Mouse (Mus musculus) embryonic facial prominence, embryonic 15.5 days (tissue): ENCODE data around the gene Mrpl54. TPM values are rescaled to one million over a fixed set of nuclear protein-coding genes. Genes with fewer than 3 reads are reported as not detected.

ENCODE experiments used
- ATAC-seq: fragments of 200-750 bp; cut with Nextera tagmentation; 2 replicates; pipeline ENCODE4 v1.8.0; 2017; ENCODE audit warnings: low read depth, moderate TSS enrichment; ENCODE audit not compliant: insufficient number of reproducible peaks, low FRiP score, low TSS enrichment
- H3K27ac ChIP-seq: fragments of 300-500 bp; sonication (generic); replicated peaks from 2 replicates; pipeline ENCODE4 v1.5.1; 2015; ENCODE audit warnings: mild to moderate bottlenecking, inconsistent platforms
- H3K27me3 ChIP-seq: fragments of 300-500 bp; sonication (generic); 2 replicates; pipeline ENCODE4 v1.6.1; 2015; ENCODE audit warnings: inconsistent platforms
- H3K36me3 ChIP-seq: fragments of 300-500 bp; sonication (generic); 2 replicates; pipeline ENCODE4 v1.6.1; 2015; ENCODE audit warnings: mild to moderate bottlenecking, inconsistent platforms
- H3K4me1 ChIP-seq: fragments of 300-500 bp; sonication (generic); 2 replicates; pipeline ENCODE4 v1.6.1; 2015; ENCODE audit warnings: inconsistent platforms
- H3K4me2 ChIP-seq: fragments of 300-500 bp; sonication (generic); replicated peaks from 2 replicates; pipeline ENCODE4 v1.6.1; 2015; ENCODE audit warnings: mild to moderate bottlenecking, inconsistent platforms
- H3K4me3 ChIP-seq: fragments of 300-500 bp; sonication (generic); replicated peaks from 2 replicates; pipeline ENCODE4 v1.5.1; 2015; ENCODE audit warnings: mild to moderate bottlenecking, inconsistent platforms
- H3K9ac ChIP-seq: fragments of 300-500 bp; sonication (generic); 2 replicates; pipeline ENCODE4 v1.6.1; 2015; ENCODE audit warnings: inconsistent platforms
- H3K9me3 ChIP-seq: fragments of 300-500 bp; sonication (generic); replicated peaks from 2 replicates; pipeline ENCODE4 v1.6.1; 2016; ENCODE audit warnings: inconsistent platforms
- WGBS: fragments of 180-500 bp; shearing (Covaris S2); methylation state at CpG from one replicate; pipeline ENCODE4 v1.1.7; 2015; 5-methylcytosine and 5-hydroxymethylcytosine counted together
- polyA plus RNA-seq: library from polyadenylated mRNA; unstranded; fragments of >200 nt; fragmentation: Nextera tagmentation; extraction: Ambion mirVana; gene quantifications from 2 replicates; pipeline ENCODE4 v1.2.1, GENCODE M21; 2015

Gene Mrpl54
- polyA plus RNA-seq = 199 and 203 TPM in 2 replicates

GRCm38 (mm10) chr10:81266211-81267105, at the start of gene Mrpl54, which contains the start of gene Apba3:
Mrpl54 (minus strand) TSS chr10:81266934.
Apba3 (plus strand) TSS chr10:81266960.
- peak within 1 kb of the TSS; percentile 83 for H3K4me3 ChIP-seq
- H3K9ac ChIP-seq = peak within 1 kb of the TSS; percentile 70
- peak within 1 kb of the TSS; percentile 77 for H3K4me2 ChIP-seq
- H3K4me1 ChIP-seq = peaks cover 20% of the 10 kb centered on the region
- H3K36me3 ChIP-seq = peaks cover 50% of the 10 kb centered on the region
- no peaks in the 10 kb centered on the region for H3K9me3 ChIP-seq
- no peaks in the 10 kb centered on the region for H3K27me3 ChIP-seq
- ATAC-seq = peak; percentile 92
- H3K27ac ChIP-seq = peak within 1 kb of the TSS; percentile 93
- WGBS = under 1% methylated on average over 48 of the region's 48 CpGs

- no peaks in the 10 kb centered on the region for H3K27me3 ChIP-seq
- H3K4me3 ChIP-seq = no peak overlapping the region
- H3K36me3 ChIP-seq = peaks cover 68% of the 10 kb centered on the region
- no peaks in the 10 kb centered on the region for H3K9me3 ChIP-seq
- ATAC-seq = no peak
- 92% methylated on average over 16 of the region's 16 CpGs for WGBS
- H3K4me1 ChIP-seq = peaks cover 39% of the 10 kb centered on the region
- no peak overlapping the region for H3K4me2 ChIP-seq
- no peak overlapping the region for H3K9ac ChIP-seq
- no peak overlapping the region for H3K27ac ChIP-seq
Measured at GRCm38 (mm10) chr10:81315587-81315986, 48.9 kb upstream of the Mrpl54 start.

DNA sequence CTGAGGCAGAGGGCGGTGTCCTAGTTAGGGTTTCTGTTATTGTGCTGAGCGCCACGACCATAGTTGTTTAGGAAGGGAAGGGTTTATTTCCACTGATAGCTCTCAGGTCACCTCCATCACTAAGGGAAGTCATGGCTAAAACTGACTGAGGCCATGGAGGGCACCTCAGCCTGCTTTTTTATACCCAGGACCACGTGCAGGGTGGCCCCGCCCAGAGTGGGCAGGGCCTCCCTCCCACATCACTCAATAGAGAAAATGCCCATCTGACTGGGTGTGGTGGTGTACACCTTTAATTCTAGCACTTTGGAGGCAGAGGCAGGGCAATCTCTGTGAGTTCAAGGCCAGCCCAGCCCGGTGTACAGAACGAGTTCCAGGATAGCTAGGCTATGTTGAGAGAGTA, 47.5 kb upstream of the Mrpl54 start:
- no peak for ATAC-seq
- no peaks in the 10 kb centered on the region for H3K27me3 ChIP-seq
- H3K9me3 ChIP-seq = no peaks in the 10 kb centered on the region
- no peak overlapping the region for H3K27ac ChIP-seq
- H3K36me3 ChIP-seq = peaks cover 81% of the 10 kb centered on the region
- WGBS = 77% methylated on average over 7 of the region's 7 CpGs
- H3K4me2 ChIP-seq = no peak overlapping the region
- H3K4me3 ChIP-seq = no peak overlapping the region
- H3K9ac ChIP-seq = no peak overlapping the region
- H3K4me1 ChIP-seq = peaks cover 31% of the 10 kb centered on the region

- ATAC-seq = no peak
- 92% methylated on average over 13 of the region's 13 CpGs for WGBS
- H3K27ac ChIP-seq = no peak overlapping the region
- no peaks in the 10 kb centered on the region for H3K9me3 ChIP-seq
- no peak overlapping the region for H3K4me3 ChIP-seq
- no peaks in the 10 kb centered on the region for H3K27me3 ChIP-seq
- H3K4me2 ChIP-seq = no peak overlapping the region
- peaks cover 85% of the 10 kb centered on the region for H3K36me3 ChIP-seq
- H3K4me1 ChIP-seq = peaks cover 25% of the 10 kb centered on the region
- H3K9ac ChIP-seq = no peak overlapping the region
Measured at GRCm38 (mm10) chr10:81313581-81313980, 46.8 kb upstream of the Mrpl54 start.

GRCm38 (mm10) chr10:81309571-81309970, 42.8 kb upstream of the Mrpl54 start:
- no peak overlapping the region for H3K4me3 ChIP-seq
- H3K4me2 ChIP-seq = no peak overlapping the region
- no peak overlapping the region for H3K27ac ChIP-seq
- 88% methylated on average over 5 of the region's 5 CpGs for WGBS
- no peaks in the 10 kb centered on the region for H3K4me1 ChIP-seq
- H3K27me3 ChIP-seq = no peaks in the 10 kb centered on the region
- H3K36me3 ChIP-seq = peaks cover 90% of the 10 kb centered on the region
- H3K9me3 ChIP-seq = no peaks in the 10 kb centered on the region
- no peak for ATAC-seq
- no peak overlapping the region for H3K9ac ChIP-seq

DNA sequence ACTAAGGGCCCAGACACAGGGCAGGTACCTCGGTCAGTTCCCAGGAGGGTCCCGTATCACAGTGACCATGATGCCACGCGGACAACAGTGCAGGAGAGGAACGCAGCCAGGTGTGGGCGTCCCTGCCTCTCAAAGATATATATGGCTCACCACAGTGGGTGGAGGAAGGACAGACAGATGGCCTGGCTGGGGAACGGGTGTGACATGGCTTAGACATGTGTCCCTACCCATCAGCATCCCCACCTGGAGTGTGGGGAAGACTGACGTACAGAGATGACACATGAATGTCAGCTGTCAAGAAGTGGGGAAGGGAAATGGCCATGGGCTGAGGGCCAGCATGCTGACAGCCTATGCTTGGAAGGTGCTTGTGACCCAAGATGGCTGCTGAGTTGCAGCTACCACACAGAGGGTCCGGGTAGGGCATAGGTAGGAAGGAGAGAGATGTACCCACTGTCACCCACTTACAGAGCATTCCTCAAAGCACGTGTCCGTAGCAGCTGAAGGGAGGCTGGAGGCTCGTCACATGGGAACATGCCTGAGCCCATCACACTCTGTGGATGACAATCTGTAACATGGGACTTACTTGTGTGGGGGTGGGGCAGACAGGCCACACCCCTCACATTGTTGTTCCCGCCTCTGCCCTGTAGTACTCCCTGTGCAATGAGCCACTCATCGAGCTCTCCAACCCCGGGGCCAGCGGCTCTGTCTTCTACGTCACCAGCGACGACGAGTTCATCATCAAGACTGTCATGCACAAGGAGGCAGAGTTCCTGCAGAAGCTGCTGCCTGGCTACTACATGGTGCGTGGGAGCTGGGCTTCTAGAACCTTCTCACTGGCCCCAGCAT, 40.3 kb upstream of the Mrpl54 start:
- no peak for ATAC-seq
- peaks cover 16% of the 10 kb centered on the region for H3K4me1 ChIP-seq
- 90% methylated on average over 21 of the region's 21 CpGs for WGBS
- no peaks in the 10 kb centered on the region for H3K9me3 ChIP-seq
- no peak overlapping the region for H3K9ac ChIP-seq
- peaks cover 65% of the 10 kb centered on the region for H3K36me3 ChIP-seq
- H3K4me3 ChIP-seq = no peak overlapping the region
- no peak overlapping the region for H3K27ac ChIP-seq
- no peaks in the 10 kb centered on the region for H3K27me3 ChIP-seq
- H3K4me2 ChIP-seq = no peak overlapping the region

GRCm38 (mm10) chr10:81306173-81306668, 39.5 kb upstream of the Mrpl54 start:
- H3K4me2 ChIP-seq = no peak overlapping the region
- H3K4me3 ChIP-seq = no peak overlapping the region
- no peak overlapping the region for H3K9ac ChIP-seq
- 88% methylated on average over 12 of the region's 12 CpGs for WGBS
- no peak for ATAC-seq
- H3K4me1 ChIP-seq = peaks cover 21% of the 10 kb centered on the region
- H3K36me3 ChIP-seq = peaks cover 57% of the 10 kb centered on the region
- no peaks in the 10 kb centered on the region for H3K27me3 ChIP-seq
- H3K9me3 ChIP-seq = no peaks in the 10 kb centered on the region
- H3K27ac ChIP-seq = no peak overlapping the region

- Histone ChIP-seq H3K27ac (no peak overlapping the region), H3K9ac (no peak overlapping the region), H3K9me3 (no peaks in the 10 kb centered on the region), H3K27me3 (no peaks in the 10 kb centered on the region), H3K36me3 (peaks cover 51% of the 10 kb centered on the region), H3K4me1 (peaks cover 24% of the 10 kb centered on the region), H3K4me3 (no peak overlapping the region), H3K4me2 (no peak overlapping the region)
- no peak for ATAC-seq
- WGBS = 94% methylated on average over 14 of the region's 14 CpGs
Measured at GRCm38 (mm10) chr10:81305663-81306062, 38.9 kb upstream of the Mrpl54 start.

DNA sequence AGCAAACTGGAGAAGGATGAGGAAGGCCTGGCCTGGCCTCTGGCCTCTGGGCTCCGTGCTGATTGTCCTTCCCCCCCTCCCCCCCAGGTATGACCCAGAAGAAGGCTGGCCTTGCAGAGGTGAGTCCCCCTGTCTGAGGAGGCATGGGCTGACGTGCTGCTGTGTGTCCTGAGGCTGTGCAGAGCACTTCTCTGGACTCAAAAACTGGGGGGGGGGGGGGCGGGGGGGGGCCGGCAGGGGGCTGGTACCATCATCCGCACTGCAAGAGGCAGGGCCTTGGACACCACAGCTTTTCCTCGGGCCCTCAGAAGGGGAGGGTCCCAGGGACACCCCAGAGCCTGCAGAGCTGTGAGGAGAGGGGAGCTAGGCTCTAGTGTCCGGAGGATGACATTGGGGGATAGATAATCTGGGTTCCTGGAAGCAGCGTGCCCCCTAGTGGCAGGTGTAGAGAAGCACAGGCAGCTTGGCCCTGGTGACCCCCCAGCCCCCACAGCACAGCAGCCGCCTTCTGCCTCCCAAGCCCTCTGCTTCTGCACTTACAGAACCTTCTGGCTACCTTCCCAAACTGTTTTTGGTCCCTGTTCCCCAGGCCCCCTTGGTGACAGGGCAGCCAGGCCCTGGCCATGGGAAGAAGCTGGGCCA, 38.0 kb upstream of the Mrpl54 start:
- Histone ChIP-seq H3K27me3 (no peaks in the 10 kb centered on the region), H3K27ac (no peak overlapping the region), H3K36me3 (peaks cover 42% of the 10 kb centered on the region), H3K4me2 (no peak overlapping the region), H3K9me3 (no peaks in the 10 kb centered on the region), H3K4me1 (peaks cover 24% of the 10 kb centered on the region), H3K9ac (no peak overlapping the region), H3K4me3 (no peak overlapping the region)
- no peak for ATAC-seq
- WGBS = 29% methylated on average over 7 of the region's 9 CpGs

DNA sequence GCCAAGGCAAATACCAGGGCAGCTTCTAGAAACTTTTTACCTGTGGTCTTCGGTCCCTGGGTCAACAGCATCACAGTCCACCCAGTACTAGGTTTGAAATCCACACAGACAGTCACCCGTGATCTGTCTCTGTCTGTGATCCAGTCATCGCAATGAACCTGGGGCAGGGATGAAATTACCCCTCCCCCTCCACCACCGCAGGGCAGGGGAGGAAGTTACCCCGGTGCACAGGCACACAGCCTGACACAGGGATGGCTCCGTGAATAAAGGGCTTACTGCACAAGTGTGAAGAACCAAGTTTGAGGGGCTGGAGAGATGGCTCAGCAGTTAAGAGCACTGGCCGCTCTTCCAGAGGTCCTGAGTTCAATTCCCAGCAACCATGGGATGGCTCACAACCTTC, 37.0 kb upstream of the Mrpl54 start:
- peaks cover 32% of the 10 kb centered on the region for H3K36me3 ChIP-seq
- no peaks in the 10 kb centered on the region for H3K9me3 ChIP-seq
- no peaks in the 10 kb centered on the region for H3K27me3 ChIP-seq
- no peak overlapping the region for H3K9ac ChIP-seq
- H3K4me2 ChIP-seq = no peak overlapping the region
- no peak for ATAC-seq
- peaks cover 27% of the 10 kb centered on the region for H3K4me1 ChIP-seq
- 67% methylated on average over 7 of the region's 7 CpGs for WGBS
- H3K27ac ChIP-seq = 0 out of 2 replicates have a peak overlapping the region, but pooled peaks have one; percentile 3
- H3K4me3 ChIP-seq = no peak overlapping the region
